Mouse (Mus musculus) left cerebral cortex, postnatal 10 days (tissue): ENCODE data around the gene Kcne1. TPM values are rescaled to one million over a fixed set of nuclear protein-coding genes. Genes with fewer than 3 reads are reported as not detected.
A peak's percentile ranks its signal among the peaks of the same experiment; 100 is the strongest.

Experiments used
- DNase-seq, 2 experiments: peaks; one replicate each; pipeline ENCODE4 v3.0.0; 2021 to 2022; ENCODE audit warnings: low spot score in 2 of 2, mixed read lengths in 1 of 2; ENCODE audit errors: extremely low spot score in 1 of 2
- intact Hi-C: fragments of 180-260 bp; cut with DNase I; formaldehyde crosslinking; loops from one replicate; pipeline ENCODE4 v1.15.1; 2025
- total RNA-seq, 2 experiments: library from RNA; stranded (reverse); gene quantifications; 2 replicates each; pipeline ENCODE4 v1.2.3; 2021

Gene Kcne1
- total RNA-seq, result not detected

DNA sequence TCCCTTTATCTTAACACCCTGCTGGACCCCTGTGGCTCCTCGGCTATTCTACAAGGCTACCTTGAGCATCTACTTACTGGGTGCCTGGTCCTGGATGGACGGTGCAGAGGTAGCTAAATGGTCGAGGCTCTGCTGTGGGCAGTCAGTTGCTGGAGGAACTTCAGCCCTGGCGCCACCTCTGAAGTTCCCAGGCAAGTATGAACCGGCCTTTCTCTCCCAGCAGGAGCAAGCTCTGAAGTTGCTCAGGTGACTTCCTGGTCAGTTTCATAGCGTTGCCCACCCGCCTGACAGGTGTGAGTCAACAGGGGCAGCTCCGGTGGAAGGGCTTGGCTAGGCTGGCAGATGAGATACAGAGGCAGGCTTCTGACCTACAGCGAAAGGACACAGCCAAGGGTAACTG lies at the start of gene Kcne1:
Gene Kcne1 (minus strand): TSS at position 240 of the 400 bp plus-strand sequence.
- DNase-seq, result no peak
- intact Hi-C loops, result no loop called here

DNA sequence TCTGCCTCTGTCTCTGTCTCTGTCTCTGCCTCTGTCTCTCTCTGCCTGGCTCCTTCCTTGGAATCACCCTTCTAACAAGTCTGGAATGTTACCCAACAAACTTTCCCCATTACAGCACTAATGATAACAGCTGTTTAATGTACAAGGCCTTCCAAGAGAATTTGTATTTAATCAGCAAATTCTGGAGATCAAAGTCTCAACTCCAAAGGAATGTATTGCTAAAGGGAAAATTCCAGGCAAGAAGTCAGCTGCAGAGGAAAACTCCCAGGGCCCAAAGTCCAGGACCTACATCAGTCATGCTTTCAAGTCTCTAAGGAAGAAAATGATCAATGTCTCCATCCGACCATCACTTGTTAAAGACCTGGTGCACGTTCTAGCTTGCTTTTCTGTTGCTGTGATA lies 48.6 kb upstream of the Kcne1 start:
- intact Hi-C loops, result no loop called here
- DNase-seq, result no peak

DNA sequence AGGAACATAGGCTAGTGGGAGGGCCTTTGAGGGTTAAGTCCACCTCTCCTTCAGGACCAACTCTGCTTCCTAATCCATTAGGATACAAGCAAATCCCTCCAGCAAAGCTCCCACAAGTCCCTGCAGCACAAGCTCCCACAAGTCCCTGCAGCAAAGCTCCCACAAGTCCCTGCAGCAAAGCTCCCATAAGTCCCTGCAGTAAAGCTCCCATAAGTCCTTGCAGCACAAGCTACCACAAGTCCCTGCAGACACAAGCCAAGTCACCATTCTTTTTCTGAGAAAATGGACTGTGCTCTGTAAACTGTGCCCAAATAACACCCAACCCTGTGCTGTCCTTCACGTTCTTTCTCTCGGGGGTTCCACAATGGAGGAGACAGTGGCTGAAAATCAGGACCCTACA lies 44.9 kb upstream of the Kcne1 start:
- intact Hi-C loops, result no loop called here
- DNase-seq, result no peak

DNA sequence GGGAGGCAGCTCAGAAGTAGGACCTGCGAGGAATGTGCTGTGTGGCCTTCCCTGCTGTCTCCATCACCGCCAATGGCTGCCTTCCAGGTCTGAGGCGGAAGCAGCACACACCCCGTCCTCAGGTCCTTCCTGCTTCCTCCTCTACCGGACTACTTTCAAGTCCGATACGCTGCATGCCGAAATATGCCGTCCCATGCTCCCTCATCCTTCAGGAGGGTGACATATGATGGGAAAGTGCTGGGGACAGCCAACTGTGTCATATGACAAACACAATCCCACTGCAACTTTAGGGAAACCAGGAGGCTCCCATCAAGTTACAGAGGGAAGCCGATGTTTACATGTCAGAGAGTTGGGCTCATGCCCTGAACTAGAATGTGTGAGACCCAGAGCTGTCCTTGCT lies 43.8 kb upstream of the Kcne1 start:
- peak in 1 of 2 experiments; percentile 74 for DNase-seq
- intact Hi-C loops, result no loop called here

DNA sequence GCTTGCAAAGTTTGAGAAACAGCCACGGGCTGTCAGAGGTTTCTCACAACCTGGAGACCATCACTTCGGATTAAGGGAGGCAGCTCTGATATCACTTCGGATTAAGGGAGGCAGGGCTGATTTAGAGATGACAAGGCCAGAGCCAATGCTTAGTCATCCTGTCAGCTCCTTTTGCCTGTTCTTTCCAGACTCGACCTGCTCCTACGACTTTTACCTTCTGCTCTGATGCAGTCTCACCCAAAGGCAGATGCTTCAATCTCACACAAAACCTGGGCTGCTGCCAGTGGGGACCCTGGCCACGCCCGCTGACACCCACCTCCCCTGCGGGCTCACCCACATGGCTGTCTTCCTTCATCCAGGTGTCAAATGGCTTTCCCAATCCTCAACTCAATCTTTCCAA lies 42.9 kb upstream of the Kcne1 start:
- intact Hi-C loops, result no loop called here
- no peak for DNase-seq

DNA sequence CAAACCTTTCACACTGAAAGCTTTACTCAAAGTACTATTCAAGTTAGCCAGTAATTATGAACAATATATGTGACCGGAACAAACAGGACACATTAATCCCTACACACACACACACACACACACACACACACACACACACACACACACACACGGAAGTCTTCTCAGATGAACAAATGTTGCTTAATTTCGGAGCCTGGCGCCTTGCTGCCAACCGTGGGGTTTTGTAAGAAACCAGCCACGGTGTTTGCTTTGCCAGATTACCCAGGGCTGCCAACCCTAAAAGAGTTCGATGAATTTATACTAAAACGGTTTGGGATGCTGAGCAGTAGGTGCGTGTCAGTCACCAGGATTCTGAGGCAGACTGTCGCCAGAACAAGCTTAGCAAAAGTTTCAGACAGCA lies 41.9 kb upstream of the Kcne1 start:
- intact Hi-C loops, result no loop called here
- DNase-seq, result no peak

DNA sequence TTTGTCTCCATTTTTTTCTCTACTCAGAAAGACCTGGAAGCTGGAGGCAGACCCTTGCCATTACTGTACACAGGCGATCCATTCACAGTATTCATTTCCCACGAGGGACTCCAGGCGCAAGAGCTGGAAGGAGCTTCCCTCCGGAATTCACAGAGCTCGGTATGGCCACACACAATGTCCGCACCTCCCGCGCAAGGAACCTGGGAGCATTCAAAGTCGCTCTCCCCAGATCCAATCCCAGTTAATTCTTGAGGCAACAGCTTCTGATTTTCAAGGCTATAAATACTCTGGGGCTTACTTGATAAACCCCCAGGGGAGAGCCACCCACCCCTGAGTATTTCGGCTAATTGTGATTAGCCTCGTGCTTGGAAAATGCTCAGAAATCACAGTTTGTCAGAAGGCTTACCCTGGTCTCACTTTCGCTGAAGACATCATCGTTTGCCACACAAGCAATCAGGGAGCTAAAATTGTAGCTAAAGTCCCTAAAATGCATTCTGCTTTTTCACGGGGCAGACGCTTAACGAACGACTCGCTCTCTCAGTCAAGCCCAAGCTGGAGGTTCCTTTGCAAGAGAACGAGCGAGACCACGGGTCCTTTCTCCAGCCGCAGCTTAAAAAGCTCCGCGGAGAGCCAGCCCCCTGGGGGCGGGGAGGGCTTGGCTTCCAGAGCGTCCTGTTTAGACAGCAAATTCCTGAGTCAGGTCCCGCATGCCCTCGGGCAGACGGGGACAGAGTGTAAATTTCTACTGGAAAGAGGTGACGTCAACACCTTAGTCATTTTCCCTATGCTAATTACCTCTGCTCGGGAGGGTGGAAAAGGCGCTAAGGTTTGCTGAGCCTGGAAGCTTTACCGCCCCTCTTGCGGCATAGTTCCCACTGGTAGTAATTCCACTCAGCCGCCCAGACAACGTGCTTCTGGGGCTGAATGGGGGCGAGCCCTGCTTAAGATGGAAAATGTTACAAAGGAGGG lies 40.5 kb upstream of the Kcne1 start:
- DNase-seq, result peak; percentile 66 to 94
- intact Hi-C loops, result no loop called here

DNA sequence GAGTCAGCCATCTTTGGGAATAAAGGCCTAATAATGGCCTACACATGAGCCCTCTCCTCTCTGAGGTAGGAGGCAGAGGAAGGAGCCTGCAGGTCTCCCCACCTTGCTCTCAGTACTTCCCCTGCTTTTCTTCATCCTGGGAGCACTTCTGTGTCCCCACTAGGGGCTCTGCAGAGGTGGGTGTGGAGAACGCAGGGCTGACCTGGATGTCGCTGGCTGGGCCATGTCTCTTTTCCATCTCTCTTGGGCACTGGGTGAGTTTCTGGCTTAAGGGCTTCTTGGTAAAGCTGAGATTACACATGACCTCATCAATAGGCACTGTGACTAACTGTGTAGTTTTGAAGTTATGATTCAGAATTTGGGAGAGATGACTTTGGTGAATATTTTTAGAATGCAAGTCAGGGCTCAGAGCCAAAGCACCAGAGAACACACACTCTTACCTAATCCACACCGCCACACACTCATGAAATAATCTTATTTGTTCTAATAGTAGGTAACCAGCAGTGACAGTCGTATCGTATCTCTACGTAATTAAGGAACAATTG lies 39.4 kb upstream of the Kcne1 start:
- intact Hi-C loops, result no loop called here
- DNase-seq, result no peak

DNA sequence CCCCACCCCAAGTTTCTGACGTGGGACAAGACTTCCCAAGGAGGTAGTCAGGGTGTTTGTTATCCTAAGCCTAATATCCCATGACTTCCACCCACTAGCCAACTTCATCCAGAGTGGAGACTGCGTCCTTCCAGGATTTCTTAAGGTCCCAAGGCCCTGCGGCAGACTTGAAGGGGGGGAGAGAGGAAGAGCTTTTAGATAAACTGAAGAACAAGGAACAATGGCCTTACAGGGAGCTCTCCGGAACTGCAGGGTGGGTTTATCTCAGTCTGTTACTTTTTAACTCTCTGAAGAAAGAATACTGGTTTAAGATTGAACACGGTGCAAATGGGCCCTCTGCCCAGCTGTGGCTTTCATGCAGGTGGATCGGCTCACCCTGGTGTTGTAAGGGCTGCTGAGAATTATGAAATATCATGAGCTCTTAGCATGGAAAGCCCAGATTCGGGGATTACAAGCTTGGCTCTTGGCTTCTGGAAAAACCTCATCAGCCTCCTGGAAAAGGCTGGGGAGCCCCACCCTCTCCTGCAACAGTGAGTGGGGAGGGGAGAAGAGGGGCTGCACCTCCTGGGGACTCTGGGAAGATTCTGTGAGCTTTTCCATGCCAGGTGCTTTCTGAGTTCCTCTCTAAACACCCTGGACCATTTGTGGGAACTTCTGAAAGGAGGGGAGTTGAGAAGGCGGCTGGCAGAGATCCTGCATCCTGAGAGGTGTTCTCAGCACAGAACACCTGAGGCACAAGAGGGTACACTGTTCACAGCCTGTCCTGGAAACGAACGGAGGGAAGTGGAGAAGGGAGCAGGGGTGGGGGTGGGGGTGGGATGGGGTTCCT lies 38.7 kb upstream of the Kcne1 start:
- no peak for DNase-seq
- intact Hi-C loops, result no loop called here

DNA sequence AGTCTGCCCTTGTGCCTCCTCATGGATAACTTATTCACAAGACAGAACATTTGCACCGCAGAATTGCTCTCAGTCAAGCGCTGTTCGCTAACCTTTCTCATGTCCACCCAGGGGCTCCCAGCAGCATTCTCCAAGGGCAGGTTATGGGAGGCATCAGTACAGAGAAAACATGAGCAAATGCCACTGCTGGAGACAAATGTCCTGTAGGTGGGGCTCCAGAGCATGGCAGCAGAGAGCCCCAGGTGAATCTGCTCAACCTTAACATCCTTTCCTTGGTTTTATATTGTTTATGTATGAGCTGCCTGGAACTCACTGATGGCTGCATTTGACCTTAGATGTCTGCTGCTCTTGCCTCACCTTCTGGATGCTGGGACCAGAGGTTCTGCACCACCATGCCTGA lies 34.5 kb upstream of the Kcne1 start:
- no peak for DNase-seq
- intact Hi-C loops, result no loop called here

DNA sequence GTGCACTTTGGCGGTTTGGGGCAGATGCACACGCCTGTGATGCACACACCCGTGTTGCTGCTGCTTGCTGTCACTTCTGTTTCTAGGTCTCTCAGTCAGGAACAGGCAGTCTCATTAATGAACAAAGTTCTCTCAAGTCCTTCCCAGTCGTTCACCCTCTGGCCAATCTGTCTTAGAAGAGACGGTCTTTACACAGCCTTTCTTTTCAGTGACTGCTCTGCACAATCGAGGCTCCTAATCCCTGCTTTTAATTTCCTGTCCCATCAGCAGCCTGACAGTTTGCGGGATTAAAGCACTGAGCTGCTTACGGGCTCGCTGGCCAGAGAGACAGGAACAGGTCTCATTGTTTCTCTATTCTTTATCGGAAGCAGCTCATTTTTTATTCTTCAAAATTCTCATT lies 28.4 kb upstream of the Kcne1 start:
- DNase-seq, result no peak
- intact Hi-C loops, result no loop called here

DNA sequence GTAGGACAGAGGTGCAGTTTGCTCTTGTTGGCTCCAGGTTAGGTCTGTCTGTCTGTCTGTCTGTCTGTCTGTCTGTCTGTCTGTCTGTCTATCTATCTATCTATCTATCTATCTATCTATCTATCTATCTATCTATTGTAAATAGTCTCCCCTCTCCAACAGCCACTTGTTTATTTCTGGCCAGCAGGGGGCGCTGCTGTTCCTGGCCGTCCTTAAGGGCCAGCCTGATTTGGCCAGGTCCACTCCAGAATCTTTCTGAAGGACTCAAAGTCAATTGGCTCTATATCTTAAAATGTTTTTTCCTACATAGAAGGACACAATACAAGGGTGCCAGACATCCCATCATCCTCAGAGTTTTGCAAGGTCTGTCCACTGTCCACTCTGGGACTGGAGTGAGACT lies 25.8 kb upstream of the Kcne1 start:
- intact Hi-C loops, result no loop called here
- peak; percentile 31 to 76 for DNase-seq

DNA sequence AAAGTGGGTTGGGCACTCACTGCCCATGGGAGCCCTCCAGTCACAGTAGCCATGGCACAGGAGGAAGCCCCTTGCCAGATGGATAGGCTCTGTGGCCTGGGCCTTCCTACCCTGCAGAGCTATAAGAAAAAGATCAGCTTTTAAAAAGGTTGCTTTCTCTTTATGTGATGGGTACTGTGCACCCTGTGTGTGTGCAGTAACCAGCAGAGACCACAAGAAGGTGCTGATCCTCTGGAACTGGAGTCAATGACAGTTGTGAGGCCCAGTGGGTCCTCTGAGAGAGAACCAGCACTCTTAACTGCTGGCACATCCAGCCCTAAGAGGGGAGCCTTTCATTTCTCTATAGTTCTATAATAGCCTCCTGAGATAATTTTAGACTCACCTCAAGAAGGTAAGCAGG lies 24.1 kb upstream of the Kcne1 start:
- no peak for DNase-seq
- intact Hi-C loops, result loop anchor here (5.0 kb wide), 1 partner anchor 74 kb away; no protein-coding TSS in a partner anchor

DNA sequence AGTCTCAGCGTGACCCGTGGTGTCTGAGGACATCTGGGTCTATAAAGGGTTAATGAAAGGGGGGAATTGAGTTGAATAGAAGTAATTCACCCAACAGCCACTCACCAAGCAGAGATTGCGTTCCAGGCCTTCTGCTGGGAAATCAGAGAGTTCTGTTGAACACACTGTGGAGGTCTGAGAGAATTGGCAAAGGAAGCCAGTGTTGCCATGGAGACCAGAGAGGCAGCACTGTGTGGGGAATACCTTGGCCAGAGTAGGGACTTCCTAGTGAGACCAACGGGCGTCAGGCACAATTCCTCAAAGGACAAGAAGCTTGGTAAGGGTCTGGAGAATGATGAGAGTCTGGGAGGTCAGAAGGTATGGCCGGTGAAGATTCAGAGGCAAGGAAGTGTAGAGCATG lies 23.2 kb upstream of the Kcne1 start:
- intact Hi-C loops, result loop anchor here (5.0 kb wide), 1 partner anchor 75 kb away; no protein-coding TSS in a partner anchor
- peak; percentile 76 to 89 for DNase-seq

DNA sequence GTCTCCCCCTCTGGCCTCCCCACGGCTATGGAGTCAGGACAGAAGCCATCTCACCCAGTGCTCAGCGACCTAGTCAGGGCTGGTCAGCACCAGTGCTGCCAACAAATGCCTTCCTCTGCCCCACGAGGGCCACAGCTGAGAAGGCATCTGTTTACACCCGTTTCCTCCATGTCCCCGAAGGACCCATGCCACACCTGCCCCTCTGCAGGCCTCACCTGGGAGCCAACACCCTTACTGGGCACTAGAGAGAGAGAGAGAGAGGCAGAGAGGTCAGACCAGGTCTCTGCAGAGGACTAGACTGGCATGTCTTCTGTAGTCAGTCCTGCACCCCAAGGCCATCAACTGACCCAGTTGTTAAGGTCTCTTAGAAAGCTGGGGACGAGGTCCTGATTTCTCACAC lies 21.8 kb upstream of the Kcne1 start:
- intact Hi-C loops, result loop anchor here (5.0 kb wide), 1 partner anchor 76 kb away; no protein-coding TSS in a partner anchor
- no peak for DNase-seq

DNA sequence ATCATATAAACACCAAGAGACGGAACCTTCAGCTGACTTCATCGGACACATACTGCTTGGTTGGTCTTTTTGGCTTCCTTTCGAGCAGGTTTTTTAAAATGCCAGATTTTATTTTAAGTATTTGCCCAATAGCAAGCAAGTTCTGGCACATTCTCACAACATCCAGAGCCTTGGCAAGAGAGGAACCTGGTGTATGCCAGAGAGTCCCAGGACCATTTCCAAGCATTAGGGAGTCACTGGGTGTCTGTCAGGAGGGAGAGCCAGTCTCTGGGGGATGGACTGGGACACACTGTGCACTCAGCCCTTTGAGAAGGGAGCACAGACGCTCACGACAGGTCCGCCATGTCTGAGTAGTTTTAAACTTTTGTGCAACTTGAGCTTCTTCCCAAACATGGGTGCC lies 17.7 kb upstream of the Kcne1 start:
- intact Hi-C loops, result no loop called here
- peak in 1 of 2 experiments; percentile 32 for DNase-seq

DNA sequence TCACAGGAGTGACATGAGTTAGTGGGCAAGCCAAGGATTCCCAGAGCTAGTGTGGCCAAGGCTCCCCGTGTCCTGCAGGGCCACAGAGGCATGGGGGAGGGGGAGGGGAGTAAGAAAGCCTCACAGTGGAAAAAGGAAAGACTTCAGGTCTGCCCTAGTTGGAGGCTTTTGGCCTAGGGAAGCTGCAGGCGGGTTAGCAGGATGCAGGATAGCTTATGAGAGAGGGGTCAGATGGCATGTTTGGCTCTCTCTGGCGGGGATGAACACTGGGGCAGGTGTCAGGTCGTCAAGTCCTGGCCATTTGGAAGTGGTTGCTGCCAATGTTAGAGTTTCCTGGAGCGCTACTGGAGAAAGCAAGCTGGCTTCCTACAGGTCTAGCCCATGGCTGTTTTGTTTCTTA lies 12.4 kb upstream of the Kcne1 start:
- intact Hi-C loops, result no loop called here
- DNase-seq, result no peak

DNA sequence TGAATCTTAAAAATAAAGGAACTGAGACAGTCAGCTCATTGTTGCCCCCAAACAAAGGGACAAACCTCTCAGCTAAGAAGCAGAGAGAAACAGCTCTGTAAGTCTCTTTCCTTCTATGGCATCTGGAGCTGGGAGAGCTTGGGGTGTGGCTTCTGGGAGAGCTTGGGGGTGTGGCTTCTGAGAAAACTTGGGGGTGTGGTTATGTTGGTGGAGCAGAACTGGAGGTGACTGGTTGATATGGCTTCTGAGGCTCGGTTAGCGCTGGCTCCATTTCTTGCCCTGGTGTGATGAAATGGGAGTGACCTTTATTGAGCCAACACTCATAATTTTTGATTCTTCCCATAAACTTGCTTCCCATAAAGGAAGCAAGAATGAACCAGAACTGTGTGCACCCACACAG lies 10.0 kb upstream of the Kcne1 start:
- DNase-seq, result no peak
- intact Hi-C loops, result no loop called here

DNA sequence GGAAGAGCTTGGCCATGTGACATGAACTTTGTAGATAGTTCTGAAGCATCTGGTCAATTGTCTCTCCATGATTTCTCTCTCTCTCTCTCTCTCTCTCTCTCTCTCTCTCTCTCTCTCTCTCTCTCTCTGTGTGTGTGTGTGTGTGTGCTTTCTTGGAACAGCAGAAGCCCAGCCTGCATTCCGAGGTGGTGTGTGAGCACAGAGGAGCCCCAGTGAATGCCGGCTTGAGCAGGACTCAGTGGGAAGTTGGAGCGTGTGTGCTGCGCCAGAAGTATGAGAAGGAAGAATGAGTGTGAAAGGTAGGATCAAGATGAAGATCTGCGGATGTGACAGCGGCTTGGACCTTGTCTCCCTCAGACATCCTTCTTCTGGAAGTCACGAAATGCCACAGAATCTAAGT lies 6.2 kb upstream of the Kcne1 start:
- intact Hi-C loops, result no loop called here
- DNase-seq, result no peak

DNA sequence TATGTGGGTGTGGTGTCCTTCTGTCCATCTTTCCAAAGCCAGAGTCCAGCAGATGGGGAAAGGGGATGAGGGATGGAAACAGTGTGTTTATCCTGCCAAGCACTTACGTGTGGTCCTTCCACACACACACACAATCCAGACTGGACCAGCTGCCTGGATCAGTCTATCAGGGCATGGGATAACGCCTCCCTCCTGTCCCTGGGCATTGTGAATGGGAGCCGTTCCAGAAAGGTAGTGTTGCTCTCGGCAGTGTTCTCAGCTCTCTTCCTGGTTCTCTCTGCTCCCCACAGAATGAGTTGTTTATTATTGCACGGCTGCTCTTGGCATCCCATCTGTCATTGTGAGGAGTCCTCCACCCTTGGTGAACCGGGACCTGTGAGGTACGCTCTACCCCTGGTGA lies 1.4 kb upstream of the Kcne1 start:
- intact Hi-C loops, result no loop called here
- no peak for DNase-seq
